In genomic region chr11:96813455-96813854, GRCm38 (mm10) we compare ENCODE assay signal across 24 mouse cellular contexts.
"Had no signal": no experiment of that assay in that cellular context is flagged by ENCODE, and none has a peak within 500 bp of the region (broad histone marks: within the 10 kb centered on the region; RNA-seq: fewer than 3 reads in every experiment).

No protein-coding gene starts in this region.

- H3K4me3 ChIP-seq: heart, adult 2 months; heart, embryonic 13.5 days; heart, embryonic 15.5 days; hindbrain, embryonic 13.5 days; hindbrain, embryonic 15.5 days; kidney, embryonic 15.5 days; limb, embryonic 13.5 days; limb, embryonic 15.5 days; liver, embryonic 12.5 days had no signal

- DNase-seq: gastrocnemius, postnatal 14 days; gastrocnemius, postnatal 36 days; heart, adult 11 months; heart, adult 2 months; heart, postnatal 14 days; heart, postnatal 36 days; kidney, adult 11 months; kidney, adult 2 months; kidney, adult 9 months; kidney, postnatal 14 days; kidney, postnatal 36 days; layer of hippocampus, adult 9-11 months; layer of hippocampus, postnatal 36 days; left cerebral cortex, postnatal 4 days had no signal

- ATAC-seq: intestine, embryonic 16.5 days; liver, embryonic 12.5 days had no signal

- H3K4me2 ChIP-seq: heart, embryonic 13.5 days; heart, embryonic 15.5 days; hindbrain, embryonic 13.5 days; hindbrain, embryonic 15.5 days; kidney, embryonic 15.5 days; limb, embryonic 13.5 days; limb, embryonic 15.5 days; liver, embryonic 12.5 days had no signal

- H3K27me3 ChIP-seq: heart, embryonic 13.5 days; heart, embryonic 15.5 days; hindbrain, embryonic 13.5 days; hindbrain, embryonic 15.5 days; kidney, embryonic 15.5 days; limb, embryonic 13.5 days; limb, embryonic 15.5 days; liver, embryonic 12.5 days had no signal

- H3K9ac ChIP-seq: heart, embryonic 13.5 days; heart, embryonic 15.5 days; hindbrain, embryonic 13.5 days; hindbrain, embryonic 15.5 days; kidney, embryonic 15.5 days; limb, embryonic 13.5 days; limb, embryonic 15.5 days; liver, embryonic 12.5 days had no signal

- H3K27ac ChIP-seq: heart, adult 2 months; heart, embryonic 13.5 days; heart, embryonic 15.5 days; hindbrain, embryonic 13.5 days; kidney, embryonic 15.5 days; kidney, postnatal 0 days; limb, embryonic 13.5 days; limb, embryonic 15.5 days; liver, embryonic 12.5 days had no signal

- H3K9me3 ChIP-seq: heart, embryonic 13.5 days; heart, embryonic 15.5 days; hindbrain, embryonic 13.5 days; hindbrain, embryonic 15.5 days; kidney, embryonic 15.5 days; limb, embryonic 13.5 days; limb, embryonic 15.5 days; liver, embryonic 12.5 days had no signal

- H3K4me1 ChIP-seq: heart, embryonic 13.5 days; heart, embryonic 15.5 days; hindbrain, embryonic 15.5 days; kidney, embryonic 15.5 days; limb, embryonic 13.5 days; liver, embryonic 12.5 days had no signal
